Mouse (Mus musculus) cerebellum, postnatal 14 days (tissue): ENCODE measurements at regions not wholly inside any gene's neighbourhood (a gene's known extent, or its start where the extent isn't known, plus 50 kb on each side); places are given as distances from the start of the nearest gene placed in this dataset.
A peak's percentile ranks its signal among the peaks of the same experiment; 100 is the strongest.

ENCODE experiments used
- DNase-seq, 2 experiments: peaks; one replicate each; pipeline ENCODE4 v3.0.0; 2021; ENCODE audit warnings: mixed read lengths in 2 of 2

- peak in 1 of 2 experiments; percentile 0 for DNase-seq
Measured at GRCm38 (mm10) chrX:67304907-67305603, 388.3 kb downstream of the Gm1140 start.

- no peak for DNase-seq
Measured at GRCm38 (mm10) chrX:67283908-67284307, 409.5 kb downstream of the Gm1140 start.

- DNase-seq, result no peak
Measured at GRCm38 (mm10) chrX:67283460-67283859, 409.9 kb downstream of the Gm1140 start.

GRCm38 (mm10) chrX:67282951-67283350 lies 410.4 kb downstream of the Gm1140 start:
- DNase-seq, result no peak

- DNase-seq, result no peak
Measured at GRCm38 (mm10) chrX:67238578-67239328, 454.6 kb downstream of the Gm1140 start.

GRCm38 (mm10) chrX:67210236-67210635 lies 483.1 kb downstream of the Gm1140 start:
- DNase-seq, result no peak
